Mouse (Mus musculus): Measurements from ENCODE around the gene 4933412E24Rik.

The 4933412E24Rik gene

DNA sequence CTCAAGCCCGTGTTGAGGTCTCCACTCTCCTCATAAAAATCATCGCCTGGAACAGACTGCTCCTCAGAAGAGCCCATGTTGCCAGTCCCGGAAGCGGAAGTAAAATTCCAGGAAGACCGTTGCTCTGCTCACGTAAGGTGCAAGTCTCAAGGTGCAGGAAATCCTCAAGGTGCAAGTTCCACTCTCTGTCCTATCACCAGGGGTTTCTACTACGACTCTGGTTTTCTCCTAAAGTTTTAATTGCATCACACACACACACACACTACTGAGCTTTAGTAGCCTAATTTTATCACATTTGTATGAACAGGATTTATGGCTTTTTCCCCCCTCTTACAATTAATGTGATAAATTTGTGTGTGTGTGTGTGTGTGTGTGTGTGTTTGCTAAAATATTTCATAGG lies at the start of gene 4933412E24Rik:
Gene 4933412E24Rik, minus strand, starts transcription at position 101 of the 400 bp plus-strand sequence.
- no peak for DNase-seq (ENCODE audit: low read depth, low spot score)

GRCm38 (mm10) chr15:60030728-60031127 lies 14.3 kb upstream of the 4933412E24Rik start:
- no peak for DNase-seq (ENCODE audit: low read depth, low spot score)

GRCm38 (mm10) chr15:60021256-60021655 lies 4.8 kb upstream of the 4933412E24Rik start:
- DNase-seq (ENCODE audit: low read depth, low spot score): no peak

- DNase-seq (ENCODE audit: low read depth, low spot score): no peak
Observed at GRCm38 (mm10) chr15:60010199-60010598, 6.2 kb downstream of the 4933412E24Rik start.

GRCm38 (mm10) chr15:60009610-60010009 lies 6.8 kb downstream of the 4933412E24Rik start:
- DNase-seq (ENCODE audit: low read depth, low spot score): no peak

DNA sequence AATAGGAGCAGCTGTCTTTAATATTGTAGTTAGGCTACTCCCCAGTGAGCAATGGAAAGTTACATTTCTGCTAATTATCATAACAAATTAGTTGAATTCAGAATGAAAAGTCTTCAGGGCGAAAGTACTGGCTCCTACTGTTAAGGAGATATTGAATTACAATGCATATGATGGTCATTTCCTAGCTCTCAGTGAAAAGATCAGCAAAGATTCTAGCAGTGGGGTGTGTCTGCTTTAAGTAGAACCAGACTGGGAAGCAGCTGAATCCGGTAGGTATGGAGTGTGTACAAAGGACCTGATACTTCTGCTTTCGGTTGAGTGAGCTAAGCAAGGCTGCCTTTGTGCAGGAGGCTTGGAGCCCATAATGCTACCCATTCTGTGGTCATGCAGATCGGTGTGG lies 32.6 kb downstream of the 4933412E24Rik start:
- DNase-seq (ENCODE audit: low read depth, low spot score): no peak

- DNase-seq (ENCODE audit: low read depth, low spot score): no peak
Observed at GRCm38 (mm10) chr15:59975310-59975709, 41.1 kb downstream of the 4933412E24Rik start.

DNA sequence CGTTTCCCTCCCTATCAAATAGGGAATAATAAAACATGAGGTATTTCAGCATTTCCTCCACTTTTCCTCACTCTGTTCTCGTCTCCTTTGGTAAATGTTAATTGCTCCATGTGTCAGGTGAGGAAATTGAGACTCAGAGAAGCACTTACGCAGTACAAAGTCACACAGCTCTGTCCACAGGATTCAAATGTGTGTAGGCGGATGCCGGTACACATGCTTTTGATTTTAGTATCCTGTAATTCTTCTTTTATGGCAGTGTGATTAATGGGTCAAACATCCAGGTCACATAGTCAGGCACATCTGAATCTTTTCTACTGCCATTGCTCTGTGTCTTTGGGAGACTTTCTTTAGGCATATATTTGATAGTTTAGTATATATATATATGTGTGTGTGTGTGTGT lies 41.8 kb downstream of the 4933412E24Rik start:
- DNase-seq (ENCODE audit: low read depth, low spot score): no peak

GRCm38 (mm10) chr15:59973651-59974519 lies 42.5 kb downstream of the 4933412E24Rik start:
- no peak for DNase-seq (ENCODE audit: low read depth, low spot score)

All from skeletal muscle tissue, adult 2 months (tissue).